22 mouse cellular contexts compared by ENCODE assay signal in the genomic region with DNA sequence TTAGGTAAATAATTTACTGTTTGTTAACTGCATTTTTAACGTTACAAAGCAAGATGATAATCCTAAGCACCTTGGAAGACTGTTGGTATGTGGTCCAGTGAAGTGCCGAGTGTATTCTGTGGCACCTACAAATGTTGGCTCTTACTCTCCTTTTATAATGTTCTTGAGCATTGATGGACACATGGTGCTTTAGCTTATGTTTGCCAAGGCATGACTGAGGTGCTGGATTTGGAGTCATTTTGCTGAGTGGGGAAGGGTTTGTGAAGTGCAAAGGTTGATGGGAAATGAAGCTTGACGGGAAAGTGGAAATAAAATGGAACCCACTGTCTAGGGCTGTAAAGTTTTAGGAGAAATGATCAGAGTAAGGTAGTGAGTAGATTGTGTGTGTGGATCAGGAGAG. TPM values are rescaled to one million over a fixed set of nuclear protein-coding genes. Genes with fewer than 3 reads are reported as not detected.
DNase-seq lines count a peak whose midpoint lies in the region; ATAC-seq and TF ChIP-seq lines count a peak whose summit lies in the region.
"Had no signal": no experiment of that assay in that cellular context is flagged by ENCODE, and none has a peak within 500 bp of the region (broad histone marks: within the 10 kb centered on the region; RNA-seq: fewer than 3 reads in every experiment).

No protein-coding gene starts in this region.

- peaks cover 22% of the 10 kb centered on the region for H3K36me3 ChIP-seq in midbrain, embryonic 14.5 days (ENCODE audit: control insufficient read depth, insufficient read depth, low read length)
- H3K36me3 ChIP-seq in midbrain, embryonic 16.5 days (ENCODE audit: control insufficient read depth, insufficient read depth, low read length), result peaks cover 2% of the 10 kb centered on the region
- no peaks in the 10 kb centered on the region for H3K36me3 ChIP-seq in kidney, adult 2 months (ENCODE audit: control insufficient read depth, insufficient read depth, low read length)
- H3K36me3 ChIP-seq in stomach, embryonic 16.5 days (ENCODE audit: control insufficient read depth, insufficient read depth, low read length), result no peaks in the 10 kb centered on the region

- peaks cover 23% of the 10 kb centered on the region for H3K4me1 ChIP-seq in midbrain, embryonic 14.5 days (ENCODE audit: control insufficient read depth, insufficient read depth, low read length)
- H3K4me1 ChIP-seq in midbrain, embryonic 16.5 days (ENCODE audit: control insufficient read depth, insufficient read depth, low read length), result peaks cover 29% of the 10 kb centered on the region
- peaks cover 18% of the 10 kb centered on the region for H3K4me1 ChIP-seq in kidney, adult 2 months (ENCODE audit: control insufficient read depth, insufficient read depth, low read length)
- H3K4me1 ChIP-seq in stomach, embryonic 16.5 days (ENCODE audit: control insufficient read depth, insufficient read depth, low read length), result peaks cover 6% of the 10 kb centered on the region

- TF ChIP-seq CTCF in kidney, adult 2 months (conservative IDR thresholded peaks at IDR 0.05; ENCODE audit: insufficient read depth, insufficient read length, low read depth, low read length), result no peak

- H3K9me3 ChIP-seq in midbrain, embryonic 14.5 days (ENCODE audit: control insufficient read depth, low read length), result no peaks in the 10 kb centered on the region
- H3K9me3 ChIP-seq in midbrain, embryonic 16.5 days (replicated peaks; ENCODE audit: control insufficient read depth, low read length, poor library complexity, severe bottlenecking), result no peaks in the 10 kb centered on the region
- no peaks in the 10 kb centered on the region for H3K9me3 ChIP-seq in stomach, embryonic 16.5 days (replicated peaks; ENCODE audit: control insufficient read depth, low read length)
- H3K9me3 ChIP-seq: G1E; neural tube, embryonic 12.5 days had no signal

- ATAC-seq in midbrain, embryonic 14.5 days (ENCODE audit: low FRiP score, low TSS enrichment), result no peak
- ATAC-seq in midbrain, embryonic 16.5 days, result no peak
- ATAC-seq in stomach, embryonic 16.5 days (ENCODE audit: insufficient read depth, low FRiP score), result no peak
- ATAC-seq: hindbrain, postnatal 0 days had no signal

- TF ChIP-seq POLR2A in kidney, adult 2 months (IDR thresholded peaks at IDR 0.05; ENCODE audit: low read depth, low read length), result no peak

- whole genome bisulfite sequencing in midbrain, embryonic 14.5 days, result 92% methylated on average over 3 of the region's 3 CpGs
- 85% methylated on average over 3 of the region's 3 CpGs for WGBS in midbrain, embryonic 16.5 days
- WGBS in kidney, adult 2 months, result 26% methylated on average over 3 of the region's 3 CpGs
- WGBS in stomach, embryonic 16.5 days, result 69% methylated on average over 3 of the region's 3 CpGs

- H3K4me3 ChIP-seq in midbrain, embryonic 14.5 days (replicated peaks; ENCODE audit: low read depth, low read length), result no peak overlapping the region
- no peak overlapping the region for H3K4me3 ChIP-seq in midbrain, embryonic 16.5 days (ENCODE audit: low read depth, low read length)
- H3K4me3 ChIP-seq in kidney, adult 2 months (ENCODE audit: insufficient read depth, low read depth, low read length), result no peak overlapping the region
- H3K4me3 ChIP-seq in stomach, embryonic 16.5 days (replicated peaks; ENCODE audit: low read length), result no peak overlapping the region
- H3K4me3 ChIP-seq: layer of hippocampus, adult 2 months; neural tube, embryonic 12.5 days had no signal

- H3K9ac ChIP-seq in midbrain, embryonic 14.5 days (replicated peaks; ENCODE audit: low read length), result 0 out of 2 replicates have a peak overlapping the region, but pooled peaks have one; percentile 23
- no peak overlapping the region for H3K9ac ChIP-seq in midbrain, embryonic 16.5 days (ENCODE audit: low read depth, low read length)
- no peak overlapping the region for H3K9ac ChIP-seq in stomach, embryonic 16.5 days (ENCODE audit: low read length)
- H3K9ac ChIP-seq: lung, embryonic 14.5 days; neural tube, embryonic 12.5 days had no signal

- H3K27me3 ChIP-seq in midbrain, embryonic 14.5 days (ENCODE audit: control insufficient read depth, insufficient read depth, low read length), result no peaks in the 10 kb centered on the region
- no peaks in the 10 kb centered on the region for H3K27me3 ChIP-seq in midbrain, embryonic 16.5 days (ENCODE audit: control insufficient read depth, insufficient read depth, low read depth, low read length)
- no peaks in the 10 kb centered on the region for H3K27me3 ChIP-seq in kidney, adult 2 months (replicated peaks; ENCODE audit: control insufficient read depth, insufficient read depth, low read length)
- H3K27me3 ChIP-seq in stomach, embryonic 16.5 days (ENCODE audit: control insufficient read depth, insufficient read depth, low read length), result no peaks in the 10 kb centered on the region
- H3K27me3 ChIP-seq: neural tube, embryonic 12.5 days had no signal

- H3K4me2 ChIP-seq in midbrain, embryonic 14.5 days (ENCODE audit: low read length), result no peak overlapping the region
- H3K4me2 ChIP-seq in midbrain, embryonic 16.5 days (ENCODE audit: low read length), result no peak overlapping the region
- peak overlapping the region; percentile 11; the same call in 1 of the 2 replicates for H3K4me2 ChIP-seq in stomach, embryonic 16.5 days (ENCODE audit: low read depth, low read length)
- H3K4me2 ChIP-seq: heart, embryonic 11.5 days; lung, embryonic 14.5 days; neural tube, embryonic 12.5 days had no signal

- no peak for DNase-seq in midbrain, embryonic 14.5 days
- peak; percentile 86 for DNase-seq in kidney, adult 2 months
- DNase-seq in kidney, postnatal 14 days, result peak; percentile 57
- no peak for DNase-seq in urinary bladder, postnatal 14 days (ENCODE audit: low spot score)
- no peak for DNase-seq in heart, postnatal 4 days
- DNase-seq: cerebellum, postnatal 25 days; lung, embryonic 14.5 days; right cerebral cortex, postnatal 14 days; thymus, postnatal 36 days had no signal

- no peak overlapping the region for H3K27ac ChIP-seq in midbrain, embryonic 14.5 days (replicated peaks; ENCODE audit: low read depth, low read length)
- no peak overlapping the region for H3K27ac ChIP-seq in midbrain, embryonic 16.5 days (ENCODE audit: low read length)
- peak overlapping the region; percentile 100 for H3K27ac ChIP-seq in kidney, adult 2 months (ENCODE audit: insufficient read depth, low read depth, low read length)
- H3K27ac ChIP-seq in stomach, embryonic 16.5 days (ENCODE audit: low read length), result peak overlapping the region; percentile 64; the same call in 1 of the 2 replicates
- H3K27ac ChIP-seq: hindbrain, postnatal 0 days; layer of hippocampus, adult 2 months; neural tube, embryonic 12.5 days had no signal

RNA-seq across cellular contexts. Expression of a gene that starts 3.5 kb away (rescaled TPM):
- 28.8 and 42.3 TPM in 2 replicates for polyA plus RNA-seq in midbrain, embryonic 14.5 days (2014; fragmentation: Nextera tagmentation; extraction: Ambion mirVana)
- 22.7 and 25.4 TPM in 2 replicates for polyA plus RNA-seq in midbrain, embryonic 16.5 days (2015; fragmentation: Nextera tagmentation; extraction: Ambion mirVana)
- 8.3 and 10.2 TPM in 2 replicates for polyA plus RNA-seq in kidney, adult 2 months (2012; rRNA removed)
- polyA plus RNA-seq in stomach, embryonic 16.5 days (2015; fragmentation: Nextera tagmentation; extraction: Ambion mirVana), result 16.5 and 17.7 TPM in 2 replicates
- total RNA-seq in heart, postnatal 4 days (2021), result 10 to 100 TPM; 22.6 to 25.0 TPM

RNA-seq across cellular contexts. Expression of a gene that starts 28.3 kb away (rescaled TPM):
- 94.0 and 113 TPM in 2 replicates for polyA plus RNA-seq in midbrain, embryonic 14.5 days (2014; fragmentation: Nextera tagmentation; extraction: Ambion mirVana)
- 85.4 and 96.0 TPM in 2 replicates for polyA plus RNA-seq in midbrain, embryonic 16.5 days (2015; fragmentation: Nextera tagmentation; extraction: Ambion mirVana)
- 9.8 and 10.9 TPM in 2 replicates for polyA plus RNA-seq in kidney, adult 2 months (2012; rRNA removed)
- 44.2 and 45.5 TPM in 2 replicates for polyA plus RNA-seq in stomach, embryonic 16.5 days (2015; fragmentation: Nextera tagmentation; extraction: Ambion mirVana)
- total RNA-seq in heart, postnatal 4 days (2021), result 10 to 100 TPM; 20.8 to 22.7 TPM

RNA-seq across cellular contexts. Expression of a gene that starts 35.4 kb away (rescaled TPM):
- polyA plus RNA-seq in midbrain, embryonic 14.5 days (2014; fragmentation: Nextera tagmentation; extraction: Ambion mirVana), result not detected in 2 replicates
- not detected in 2 replicates for polyA plus RNA-seq in midbrain, embryonic 16.5 days (2015; fragmentation: Nextera tagmentation; extraction: Ambion mirVana)
- not detected in 2 replicates for polyA plus RNA-seq in kidney, adult 2 months (2012; rRNA removed)
- not detected in 2 replicates for polyA plus RNA-seq in stomach, embryonic 16.5 days (2015; fragmentation: Nextera tagmentation; extraction: Ambion mirVana)
- not detected for total RNA-seq in heart, postnatal 4 days (2021)
- total RNA-seq: heart, postnatal 25 days; hindbrain, postnatal 0 days; layer of hippocampus, adult 2 months; left cerebral cortex, adult 18-20 months; megakaryocyte-erythroid progenitor cell, adult 5-6 weeks had no signal
- polyA plus RNA-seq: forebrain, embryonic 11.5 days; G1E; gonadal fat pad, adult 2 months; heart, embryonic 11.5 days; hindbrain, postnatal 0 days; limb, embryonic 11.5 days; lung, embryonic 14.5 days; neural tube, embryonic 12.5 days had no signal

Comparison
In these comparisons a context has a peak if more than half of its experiments do, and no peak if none do; other contexts are left out.
1. DNase-seq: peak in kidney, adult 2 months (single experiment) and kidney, postnatal 14 days (single experiment); none in midbrain, embryonic 14.5 days (single experiment), urinary bladder, postnatal 14 days (single experiment) and heart, postnatal 4 days (single experiment).
2. H3K27ac ChIP-seq: peak in kidney, adult 2 months (single experiment) and stomach, embryonic 16.5 days (single experiment); none in midbrain, embryonic 14.5 days (single experiment) and midbrain, embryonic 16.5 days (single experiment).